Mouse (Mus musculus): Measurements from ENCODE around the gene Tcf20. TPM values are rescaled to one million over a fixed set of nuclear protein-coding genes. Genes with fewer than 3 reads are reported as not detected.

Tcf20 gene
- polyA plus RNA-seq, 1 experiment, result 13.0 TPM

GRCm38 (mm10) chr15:82917207-82917844, 70.3 kb downstream of the Tcf20 start:
- H3K4me3 ChIP-seq (ENCODE audit: insufficient read depth, poor library complexity, severe bottlenecking), result no peak overlapping the region
- H3K27me3 ChIP-seq (ENCODE audit: control insufficient read depth, insufficient read depth, insufficient read length), result peaks cover 73% of the 10 kb centered on the region
- no peaks in the 10 kb centered on the region for H3K79me2 ChIP-seq (ENCODE audit: control insufficient read depth, insufficient read depth)
- H3K79me3 ChIP-seq (ENCODE audit: low read depth), result no peaks in the 10 kb centered on the region
- no peaks in the 10 kb centered on the region for H3K36me3 ChIP-seq (ENCODE audit: control insufficient read depth, insufficient read depth)
- H3ac ChIP-seq (ENCODE audit: control insufficient read depth, insufficient read length, low read depth), result no peak overlapping the region
- TF ChIP-seq USF1 (IDR thresholded peaks at IDR 0.05; ENCODE audit: low read depth) (no peak), MAX (IDR thresholded peaks at IDR 0.05) (no peak), CEBPB (IDR thresholded peaks at IDR 0.05; ENCODE audit: low read depth) (no peak), MYOG (IDR thresholded peaks at IDR 0.05; ENCODE audit: control insufficient read depth, extremely low read depth, insufficient read length) (no peak), FOSL1 (IDR thresholded peaks at IDR 0.05; ENCODE audit: insufficient read depth, low read length, poor library complexity, severe bottlenecking) (no peak), MYOD1 (IDR thresholded peaks at IDR 0.05; ENCODE audit: control insufficient read depth, insufficient read length, low read depth) (no peak), CTCF (IDR thresholded peaks at IDR 0.05; ENCODE audit: control insufficient read depth, insufficient read depth, insufficient read length) (no peak)

- peaks cover 89% of the 10 kb centered on the region for H3K27me3 ChIP-seq (ENCODE audit: control insufficient read depth, insufficient read depth, insufficient read length)
- no peaks in the 10 kb centered on the region for H3K79me3 ChIP-seq (ENCODE audit: low read depth)
- no peak overlapping the region for H3K4me3 ChIP-seq (ENCODE audit: insufficient read depth, poor library complexity, severe bottlenecking)
- no peaks in the 10 kb centered on the region for H3K79me2 ChIP-seq (ENCODE audit: control insufficient read depth, insufficient read depth)
- no peak overlapping the region for H3ac ChIP-seq (ENCODE audit: control insufficient read depth, insufficient read length, low read depth)
- H3K36me3 ChIP-seq (ENCODE audit: control insufficient read depth, insufficient read depth), result no peaks in the 10 kb centered on the region
- no peak for TF ChIP-seq MYOG (IDR thresholded peaks at IDR 0.05; ENCODE audit: control insufficient read depth, extremely low read depth, insufficient read length)
- no peak for TF ChIP-seq CTCF (IDR thresholded peaks at IDR 0.05; ENCODE audit: control insufficient read depth, insufficient read depth, insufficient read length)
- no peak for TF ChIP-seq MYOD1 (IDR thresholded peaks at IDR 0.05; ENCODE audit: control insufficient read depth, insufficient read length, low read depth)
- TF ChIP-seq MAX (IDR thresholded peaks at IDR 0.05), result no peak
- no peak for TF ChIP-seq CEBPB (IDR thresholded peaks at IDR 0.05; ENCODE audit: low read depth)
- TF ChIP-seq FOSL1 (IDR thresholded peaks at IDR 0.05; ENCODE audit: insufficient read depth, low read length, poor library complexity, severe bottlenecking), result no peak
- no peak for TF ChIP-seq USF1 (IDR thresholded peaks at IDR 0.05; ENCODE audit: low read depth)
These were observed 73.2 kb downstream of the Tcf20 start for GRCm38 (mm10) chr15:82914455-82914854.

DNA sequence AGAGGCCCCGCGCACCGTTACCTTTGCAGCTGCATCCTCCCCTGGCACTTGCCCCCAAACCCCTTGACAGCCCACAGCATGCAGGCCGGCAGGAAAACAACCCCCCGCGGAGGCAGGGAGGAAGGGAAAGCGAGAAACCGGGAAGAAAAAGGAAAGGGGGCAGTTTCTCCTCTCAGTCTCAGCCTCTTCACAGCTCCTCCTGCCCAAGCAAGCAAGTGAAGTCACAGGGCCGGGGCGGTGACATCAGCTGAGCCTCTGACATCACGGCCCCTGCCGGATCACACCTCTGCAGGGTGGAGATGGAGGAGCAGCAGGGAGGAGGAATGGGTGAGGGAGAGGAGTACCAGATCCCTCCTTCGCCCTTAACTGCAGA, 75.7 kb downstream of the Tcf20 start:
- TF ChIP-seq MAX (IDR thresholded peaks at IDR 0.05) (no peak), MYOD1 (IDR thresholded peaks at IDR 0.05; ENCODE audit: control insufficient read depth, insufficient read length, low read depth) (no peak), FOSL1 (IDR thresholded peaks at IDR 0.05; ENCODE audit: insufficient read depth, low read length, poor library complexity, severe bottlenecking) (no peak), CEBPB (IDR thresholded peaks at IDR 0.05; ENCODE audit: low read depth) (no peak), MYOG (IDR thresholded peaks at IDR 0.05; ENCODE audit: control insufficient read depth, extremely low read depth, insufficient read length) (no peak), CTCF (IDR thresholded peaks at IDR 0.05; ENCODE audit: control insufficient read depth, insufficient read depth, insufficient read length) (no peak), USF1 (IDR thresholded peaks at IDR 0.05; ENCODE audit: low read depth) (no peak)
- H3K36me3 ChIP-seq (ENCODE audit: control insufficient read depth, insufficient read depth), result no peaks in the 10 kb centered on the region
- no peaks in the 10 kb centered on the region for H3K79me2 ChIP-seq (ENCODE audit: control insufficient read depth, insufficient read depth)
- peaks cover 83% of the 10 kb centered on the region for H3K27me3 ChIP-seq (ENCODE audit: control insufficient read depth, insufficient read depth, insufficient read length)
- no peak overlapping the region for H3K4me3 ChIP-seq (ENCODE audit: insufficient read depth, poor library complexity, severe bottlenecking)
- no peaks in the 10 kb centered on the region for H3K79me3 ChIP-seq (ENCODE audit: low read depth)
- no peak overlapping the region for H3ac ChIP-seq (ENCODE audit: control insufficient read depth, insufficient read length, low read depth)

DNA sequence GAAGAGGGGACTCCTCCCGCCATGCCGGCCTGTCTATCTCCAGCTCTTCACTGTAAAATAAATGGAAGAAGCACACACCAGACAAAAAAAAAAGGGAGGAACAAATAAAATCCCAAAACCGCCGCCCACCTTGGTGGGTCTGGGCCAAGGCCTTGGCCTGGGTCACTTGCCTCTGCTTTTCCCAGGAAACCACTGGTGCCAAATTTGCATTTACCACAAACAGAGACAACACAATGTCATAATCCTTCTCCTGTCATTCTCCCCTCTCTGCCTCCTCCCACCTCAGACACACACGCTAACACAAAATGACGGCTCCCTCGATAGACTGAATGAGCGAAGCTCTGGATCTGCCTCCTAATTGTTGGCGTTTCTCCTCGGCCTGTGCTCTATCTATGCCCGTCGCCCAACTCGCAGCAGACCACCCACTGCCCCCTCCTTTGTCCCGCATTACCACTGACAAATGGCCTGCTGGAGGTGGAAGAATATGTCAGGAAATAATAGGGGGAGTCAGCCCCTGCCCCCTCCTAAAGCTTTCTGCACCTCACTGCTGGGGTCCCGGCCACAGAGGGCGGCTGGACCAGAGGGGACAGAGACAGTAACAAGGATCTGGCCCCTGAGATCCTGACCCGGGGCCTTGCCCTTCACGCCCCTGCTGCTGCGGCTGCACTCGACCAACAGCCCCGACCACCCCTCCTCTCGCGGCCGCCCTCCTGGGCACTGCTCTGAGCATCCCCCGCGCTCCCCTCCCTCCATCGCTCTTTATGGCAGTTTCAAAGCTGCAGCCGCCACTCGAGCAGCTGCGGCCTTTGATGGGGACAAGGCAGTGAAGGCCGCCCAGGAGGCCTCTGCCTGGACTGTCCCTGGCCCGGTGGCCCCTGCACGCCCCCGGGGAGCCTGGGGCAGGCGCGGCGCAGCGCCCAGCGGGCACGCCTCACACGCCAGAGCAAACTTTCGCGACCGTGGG, 76.4 kb downstream of the Tcf20 start:
- no peak overlapping the region for H3K4me3 ChIP-seq (ENCODE audit: insufficient read depth, poor library complexity, severe bottlenecking)
- H3K36me3 ChIP-seq (ENCODE audit: control insufficient read depth, insufficient read depth), result no peaks in the 10 kb centered on the region
- no peaks in the 10 kb centered on the region for H3K79me3 ChIP-seq (ENCODE audit: low read depth)
- H3K27me3 ChIP-seq (ENCODE audit: control insufficient read depth, insufficient read depth, insufficient read length), result peaks cover 81% of the 10 kb centered on the region
- no peak overlapping the region for H3ac ChIP-seq (ENCODE audit: control insufficient read depth, insufficient read length, low read depth)
- H3K79me2 ChIP-seq (ENCODE audit: control insufficient read depth, insufficient read depth), result no peaks in the 10 kb centered on the region
- no peak for TF ChIP-seq MAX (IDR thresholded peaks at IDR 0.05)
- TF ChIP-seq CTCF (IDR thresholded peaks at IDR 0.05; ENCODE audit: control insufficient read depth, insufficient read depth, insufficient read length), result no peak
- no peak for TF ChIP-seq FOSL1 (IDR thresholded peaks at IDR 0.05; ENCODE audit: insufficient read depth, low read length, poor library complexity, severe bottlenecking)
- TF ChIP-seq USF1 (IDR thresholded peaks at IDR 0.05; ENCODE audit: low read depth), result no peak
- TF ChIP-seq MYOD1 (IDR thresholded peaks at IDR 0.05; ENCODE audit: control insufficient read depth, insufficient read length, low read depth), result no peak
- no peak for TF ChIP-seq MYOG (IDR thresholded peaks at IDR 0.05; ENCODE audit: control insufficient read depth, extremely low read depth, insufficient read length)
- no peak for TF ChIP-seq CEBPB (IDR thresholded peaks at IDR 0.05; ENCODE audit: low read depth)

GRCm38 (mm10) chr15:82910596-82910995, 77.1 kb downstream of the Tcf20 start:
- no peak overlapping the region for H3ac ChIP-seq (ENCODE audit: control insufficient read depth, insufficient read length, low read depth)
- TF ChIP-seq MAX (IDR thresholded peaks at IDR 0.05) (no peak), MYOG (IDR thresholded peaks at IDR 0.05; ENCODE audit: control insufficient read depth, extremely low read depth, insufficient read length) (no peak), USF1 (IDR thresholded peaks at IDR 0.05; ENCODE audit: low read depth) (no peak), FOSL1 (IDR thresholded peaks at IDR 0.05; ENCODE audit: insufficient read depth, low read length, poor library complexity, severe bottlenecking) (no peak), CTCF (IDR thresholded peaks at IDR 0.05; ENCODE audit: control insufficient read depth, insufficient read depth, insufficient read length) (no peak), CEBPB (IDR thresholded peaks at IDR 0.05; ENCODE audit: low read depth) (no peak)
- H3K4me3 ChIP-seq (ENCODE audit: insufficient read depth, poor library complexity, severe bottlenecking), result no peak overlapping the region
- H3K36me3 ChIP-seq (ENCODE audit: control insufficient read depth, insufficient read depth), result no peaks in the 10 kb centered on the region
- H3K79me3 ChIP-seq (ENCODE audit: low read depth), result no peaks in the 10 kb centered on the region
- no peaks in the 10 kb centered on the region for H3K79me2 ChIP-seq (ENCODE audit: control insufficient read depth, insufficient read depth)
- H3K27me3 ChIP-seq (ENCODE audit: control insufficient read depth, insufficient read depth, insufficient read length), result peaks cover 74% of the 10 kb centered on the region
